Mouse (Mus musculus) cerebellum, adult 11-12 months (tissue): ENCODE results near the gene Invs.
"Not testable (repeated sequence)": the region's sequence is repeated elsewhere in the genome, so short reads cannot be mapped to it uniquely, and the experiment has no call there.

Experiments used
- DNase-seq: peaks from one replicate; pipeline ENCODE4 v3.0.0; 2022

Invs gene

GRCm38 (mm10) chr4:48332453-48333051, 53.0 kb downstream of the Invs start:
- DNase-seq = no peak

DNA sequence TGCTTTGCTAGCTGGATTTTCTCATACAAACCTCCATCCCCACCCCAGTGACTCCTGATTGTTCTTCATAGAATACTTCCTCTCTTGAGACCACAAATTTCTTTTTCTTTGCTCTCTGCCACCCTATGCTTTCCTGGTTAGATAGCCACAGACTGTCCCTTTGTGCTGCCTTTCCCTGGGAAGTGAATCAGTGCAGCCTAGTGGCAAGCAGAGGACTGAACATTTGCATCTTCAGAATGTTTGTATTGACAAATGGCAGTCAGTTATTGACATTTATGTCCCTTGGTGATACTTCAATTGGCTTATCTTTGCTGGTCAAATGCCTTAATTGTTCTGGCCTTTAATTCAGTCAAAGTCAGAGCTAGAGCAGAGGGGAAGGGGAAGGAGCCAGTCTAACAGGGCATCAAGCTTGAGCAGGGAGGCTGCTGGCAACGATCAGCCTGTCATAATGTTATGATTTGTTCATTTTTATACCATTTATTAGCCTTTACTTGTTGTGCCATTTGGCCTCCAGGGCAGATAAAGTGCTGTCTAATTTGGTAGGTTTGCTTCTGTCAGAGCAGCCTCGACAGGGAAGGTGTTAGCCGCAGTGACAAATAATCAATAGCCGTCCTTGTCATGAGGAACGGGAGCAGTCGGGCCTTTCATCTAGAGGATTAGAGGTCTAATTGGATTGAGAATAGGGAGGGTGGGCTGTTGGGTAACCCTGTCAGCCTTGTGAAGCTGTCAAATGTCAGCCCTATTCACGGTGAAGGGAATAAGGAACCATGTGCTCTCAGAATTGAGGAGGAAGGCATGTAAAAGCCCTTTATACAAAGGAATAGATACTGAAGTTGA, 55.6 kb downstream of the Invs start:
- no peak for DNase-seq

- no peak for DNase-seq
Measured at GRCm38 (mm10) chr4:48342705-48343104, 63.1 kb downstream of the Invs start.

DNA sequence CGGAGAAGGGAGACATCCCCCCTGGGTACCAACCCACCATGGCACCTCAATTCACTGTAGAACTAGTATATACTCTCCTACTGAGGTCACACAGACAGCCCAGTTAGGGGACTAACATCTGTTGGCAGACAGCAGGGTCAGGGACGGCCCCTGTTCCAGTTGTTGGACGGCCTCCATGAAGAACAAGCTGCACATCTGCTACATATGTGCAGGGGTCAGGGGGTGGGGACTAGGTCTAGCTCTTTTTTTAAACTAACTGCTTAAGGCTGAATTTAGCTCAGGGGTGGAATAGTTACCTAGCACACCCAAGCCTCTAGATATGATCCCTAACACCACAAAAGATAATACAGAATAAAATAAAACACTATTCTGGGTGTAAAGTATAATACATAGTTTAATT, 82.8 kb downstream of the Invs start:
- no peak for DNase-seq

DNA sequence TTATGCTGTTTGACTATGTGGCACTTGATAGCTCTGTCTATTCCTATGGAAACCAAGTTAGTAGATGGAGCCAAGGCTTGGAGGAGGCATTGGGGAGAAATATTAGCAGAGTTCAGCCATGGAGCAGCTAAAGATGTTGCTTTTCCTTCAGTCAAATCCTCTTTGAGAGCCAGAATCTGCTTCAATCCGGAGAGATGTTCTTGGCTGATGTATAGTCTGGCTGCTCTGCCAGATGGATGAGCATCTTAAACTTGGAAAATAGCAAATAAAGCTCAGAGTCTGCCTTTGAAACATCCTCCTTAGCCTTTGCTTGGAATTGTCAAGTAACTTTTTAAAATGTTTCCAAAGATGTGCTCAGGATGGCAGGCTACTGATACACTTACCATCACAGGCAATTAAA, 91.5 kb downstream of the Invs start:
- DNase-seq = no peak

GRCm38 (mm10) chr4:48380940-48381339, 101.4 kb downstream of the Invs start:
- DNase-seq = peak; percentile 36

GRCm38 (mm10) chr4:48382506-48382905, 102.9 kb downstream of the Invs start:
- DNase-seq = no peak

GRCm38 (mm10) chr4:48396949-48397348, 117.4 kb downstream of the Invs start:
- no peak for DNase-seq

DNA sequence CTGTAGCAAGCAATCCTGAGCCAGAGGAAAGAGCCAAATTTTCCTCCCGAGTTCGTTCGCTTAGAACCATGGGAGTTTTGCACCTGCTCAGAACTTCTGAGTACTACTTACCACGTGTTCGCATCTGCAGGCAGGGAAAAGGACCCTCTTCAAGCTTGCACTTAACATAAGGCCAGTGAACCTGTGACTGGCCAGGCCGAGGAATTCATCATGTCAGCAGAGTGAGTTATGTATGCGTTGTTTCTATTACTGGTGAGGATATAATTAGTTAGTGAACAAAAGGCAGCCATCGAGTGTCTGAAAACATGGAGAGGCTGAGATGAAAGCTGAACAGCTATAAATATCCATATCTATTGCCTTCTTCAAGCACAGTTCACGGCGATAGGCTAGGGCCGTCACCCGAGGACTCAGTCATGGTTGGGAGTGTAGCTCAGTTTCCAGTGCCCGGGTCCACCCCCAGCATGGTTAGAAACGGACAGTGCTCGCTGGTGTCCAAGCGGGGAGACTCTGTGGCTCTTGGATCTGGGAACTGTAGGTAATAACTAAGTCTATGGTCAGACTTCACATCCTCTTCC, 123.6 kb downstream of the Invs start:
- DNase-seq = no peak

DNA sequence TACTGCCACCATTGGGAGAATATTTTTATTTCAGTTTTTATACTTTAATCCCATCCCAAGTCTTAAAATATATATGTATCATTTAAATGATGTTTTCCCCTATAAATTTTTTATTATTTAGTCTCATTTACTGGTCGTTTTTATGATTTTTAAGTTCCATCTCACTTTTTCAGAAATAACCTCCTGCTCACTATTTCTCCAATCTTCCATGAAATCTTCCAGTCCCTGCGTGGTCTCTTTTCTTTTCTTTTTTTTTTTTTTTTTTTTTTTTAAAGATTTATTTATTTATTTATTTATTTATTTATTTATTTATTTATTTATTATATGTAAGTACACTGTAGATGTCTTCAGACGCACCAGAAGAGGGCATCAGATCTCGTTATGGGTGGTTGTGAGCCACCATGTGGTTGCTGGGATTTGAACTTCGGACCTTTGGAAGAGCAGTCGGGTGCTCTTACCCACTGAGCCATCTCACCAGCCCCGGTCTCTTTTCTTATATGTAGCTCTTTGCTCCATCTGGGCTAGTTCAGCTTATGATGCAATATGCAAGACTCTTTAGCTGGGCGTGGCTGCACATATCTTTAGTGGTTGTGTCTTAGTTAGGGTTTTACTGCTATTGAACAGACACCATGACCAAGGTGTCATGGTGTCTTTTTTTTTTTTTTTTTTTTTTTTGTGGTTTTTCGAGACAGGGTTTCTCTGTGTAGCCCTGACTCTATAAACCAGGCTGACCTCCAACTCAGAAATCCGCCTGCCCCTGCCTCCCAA, 126.3 kb downstream of the Invs start:
- DNase-seq = not testable (repeated sequence)

DNA sequence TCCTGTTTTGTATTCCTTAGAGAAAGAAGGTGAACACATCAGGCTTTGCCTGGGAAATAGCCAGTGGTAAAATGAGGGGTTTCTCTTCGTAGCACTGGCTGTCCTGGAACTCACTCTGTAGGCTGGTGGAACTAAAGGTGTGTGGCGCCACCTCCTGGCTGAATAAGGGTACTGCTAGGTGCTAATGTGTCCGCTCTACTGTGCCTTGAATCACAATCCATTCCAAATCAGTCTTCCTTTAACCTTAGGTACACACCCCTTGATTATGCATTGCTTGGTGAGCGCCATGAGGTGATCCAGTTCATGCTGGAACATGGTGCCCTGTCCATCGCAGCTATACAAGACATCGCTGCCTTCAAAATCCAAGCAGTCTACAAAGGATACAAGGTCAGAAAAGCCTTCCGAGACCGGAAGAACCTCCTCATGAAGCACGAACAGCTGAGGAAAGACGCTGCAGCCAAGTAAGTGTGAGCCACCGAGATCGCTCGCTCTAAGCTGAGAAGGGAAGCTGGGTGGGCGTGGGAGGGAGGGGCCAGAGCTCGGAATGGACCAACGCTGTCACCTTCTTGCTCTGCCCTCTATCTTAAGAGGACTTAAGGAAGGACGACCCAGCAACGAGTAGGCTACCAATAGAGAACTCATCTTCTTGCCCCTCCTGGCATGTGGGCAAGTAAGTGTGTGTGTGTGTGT, 127.9 kb downstream of the Invs start:
- DNase-seq = no peak

GRCm38 (mm10) chr4:48413473-48413872, 133.9 kb downstream of the Invs start:
- no peak for DNase-seq

GRCm38 (mm10) chr4:48415838-48416335, 136.3 kb downstream of the Invs start:
- DNase-seq = peak; percentile 20

- no peak for DNase-seq
Measured at GRCm38 (mm10) chr4:48418831-48419468, 139.4 kb downstream of the Invs start.

DNA sequence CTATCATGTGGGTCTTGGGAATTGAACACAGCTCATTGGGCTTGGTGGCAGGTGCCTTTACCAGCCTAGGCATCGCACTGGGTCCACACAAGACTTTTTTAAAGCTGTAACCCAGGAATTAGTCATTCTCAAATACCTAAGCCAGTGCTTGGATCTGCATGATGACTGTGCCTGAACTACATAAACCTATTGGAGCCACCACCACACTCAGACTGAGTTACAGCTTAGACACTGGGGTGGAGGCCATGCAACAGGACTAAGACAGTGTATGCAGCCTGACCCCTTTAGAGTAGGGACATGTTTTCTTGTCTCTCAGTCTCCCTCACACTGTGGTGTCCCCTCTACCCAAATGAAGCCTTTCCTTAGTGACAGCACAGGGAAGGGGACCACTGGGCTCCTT, 143.1 kb downstream of the Invs start:
- no peak for DNase-seq

DNA sequence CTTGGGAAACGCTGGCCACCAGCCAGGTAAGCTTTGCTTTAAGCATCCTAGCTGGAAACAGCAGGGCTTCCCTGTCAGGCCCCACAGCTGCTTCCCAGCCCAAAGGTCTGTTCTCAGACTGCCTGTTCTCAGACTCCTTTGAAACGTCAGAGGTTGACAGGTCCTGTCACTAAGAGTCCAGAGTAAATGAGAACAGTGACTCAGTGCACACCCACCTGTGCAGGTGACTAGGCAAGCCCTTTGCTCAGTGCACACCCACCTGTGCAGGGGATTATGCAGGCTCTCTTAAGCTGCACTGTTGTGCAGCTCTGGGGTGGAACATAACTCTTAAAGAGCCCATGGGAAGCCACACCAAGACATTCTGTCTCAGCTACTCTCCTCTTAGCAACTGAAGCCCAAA, 144.2 kb downstream of the Invs start:
- DNase-seq = no peak

DNA sequence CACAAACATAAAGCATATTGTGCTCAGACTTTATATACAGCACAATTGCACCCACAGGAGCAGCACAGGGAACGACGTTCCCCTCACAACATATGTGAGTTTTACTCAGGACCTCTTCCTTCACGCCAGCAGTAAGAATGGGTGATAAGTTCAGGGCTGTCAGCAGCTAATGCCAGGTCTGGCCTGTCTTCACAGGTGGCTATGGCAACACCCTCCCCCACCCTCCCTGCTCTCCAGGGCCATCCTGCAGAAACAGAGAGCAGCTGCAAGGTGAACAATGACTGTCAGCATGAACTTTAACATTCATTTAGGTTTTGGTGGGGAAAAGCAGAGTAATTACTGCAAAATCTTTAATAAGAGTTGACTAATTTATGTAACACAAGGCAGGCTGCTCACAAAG, 147.9 kb downstream of the Invs start:
- no peak for DNase-seq

DNA sequence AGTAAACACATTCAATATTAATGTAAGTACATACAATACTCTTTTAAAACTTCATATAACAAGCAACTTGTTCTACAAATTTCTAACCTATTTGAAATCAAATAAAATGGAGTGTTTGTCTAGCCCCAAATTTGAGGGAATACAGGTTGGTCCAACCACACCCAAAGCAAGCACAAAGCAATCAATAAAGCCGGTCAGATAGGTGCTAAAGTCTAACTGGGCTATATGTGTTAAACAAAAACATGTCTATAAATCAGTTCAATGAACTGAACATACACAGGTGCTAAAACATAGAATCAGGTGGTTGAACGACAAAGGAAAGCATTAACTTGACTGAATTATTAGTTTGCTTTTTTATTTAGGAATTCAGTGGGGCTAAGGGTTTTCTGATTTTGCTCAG, 148.5 kb downstream of the Invs start:
- no peak for DNase-seq

- no peak for DNase-seq
Measured at GRCm38 (mm10) chr4:48454106-48454773, 174.7 kb downstream of the Invs start.

DNA sequence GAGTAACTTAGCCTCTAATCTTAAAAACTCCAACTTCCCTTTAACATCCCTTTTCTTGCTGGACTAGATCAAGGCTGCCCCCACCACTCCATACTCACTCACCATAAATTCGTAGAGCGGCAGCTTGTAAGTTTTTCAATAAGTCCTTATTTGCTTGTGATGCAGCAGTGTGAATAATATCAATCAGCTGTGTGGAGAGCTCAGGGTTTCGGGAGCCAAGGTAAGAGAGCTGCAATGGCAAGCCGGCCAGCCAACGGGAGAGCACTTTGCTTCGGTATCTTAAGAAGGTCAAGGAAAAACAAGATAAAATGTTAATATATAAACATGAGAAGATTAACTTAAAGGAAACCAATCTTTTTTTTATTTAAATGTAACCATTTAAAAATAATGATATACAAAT, 178.9 kb downstream of the Invs start:
- no peak for DNase-seq

- no peak for DNase-seq
Measured at GRCm38 (mm10) chr4:48461060-48461459, 181.5 kb downstream of the Invs start.

- no peak for DNase-seq
Measured at GRCm38 (mm10) chr4:48470977-48471376, 191.4 kb downstream of the Invs start.
